Mouse (Mus musculus): ENCODE data around the gene Cdca4. TPM values are rescaled to one million over a fixed set of nuclear protein-coding genes. Genes with fewer than 3 reads are reported as not detected.

Gene Cdca4
- polyA plus RNA-seq, 1 experiment from 2014 or later, result 53.2 TPM

DNA sequence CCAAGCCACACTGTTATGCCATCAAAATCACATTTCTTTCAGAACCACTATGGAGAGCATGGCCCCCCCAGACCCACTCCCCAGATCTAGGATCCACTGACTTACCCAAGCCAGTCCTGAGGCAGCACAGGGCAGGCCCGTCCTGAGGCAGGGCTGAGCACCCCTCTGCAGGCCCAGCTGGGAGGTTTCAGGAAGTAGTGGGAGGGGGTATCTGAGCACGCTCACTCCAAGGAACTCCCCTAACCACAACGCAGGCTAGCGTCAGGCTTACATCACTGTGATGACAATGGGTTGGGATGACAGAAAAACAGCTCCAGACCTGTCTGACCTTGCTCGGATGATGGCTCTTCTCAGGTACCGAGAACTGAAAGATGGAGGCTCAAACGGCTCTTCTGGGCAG, 31.5 kb upstream of the Cdca4 start:
- Histone ChIP-seq H3K4me1 (ENCODE audit: control insufficient read depth, insufficient read depth, low read length) (no peaks in the 10 kb centered on the region), H3K4me3 (ENCODE audit: low read length) (peak overlapping the region; percentile 36), H3K4me2 (ENCODE audit: low read depth, low read length) (peak overlapping the region; percentile 46; the same call in 1 of the 2 replicates), H3K27ac (ENCODE audit: low read length) (peak overlapping the region; percentile 16; the same call in 1 of the 2 replicates), H3K27me3 (ENCODE audit: control insufficient read depth, insufficient read depth, low read length) (peaks cover 3% of the 10 kb centered on the region; the same call in 1 of the 2 replicates), H3K36me3 (ENCODE audit: control insufficient read depth, insufficient read depth) (no peaks in the 10 kb centered on the region), H3K9ac (ENCODE audit: low read length) (peak overlapping the region; percentile 49; the same call in 1 of the 2 replicates), H3K9me3 (replicated peaks; ENCODE audit: control insufficient read depth, low read length) (no peaks in the 10 kb centered on the region)
- 58% methylated on average over 7 of the region's 7 CpGs for WGBS
- peak; percentile 59 for ATAC-seq (replicated peaks; ENCODE audit: extremely low read depth, insufficient read depth, low FRiP score)

DNA sequence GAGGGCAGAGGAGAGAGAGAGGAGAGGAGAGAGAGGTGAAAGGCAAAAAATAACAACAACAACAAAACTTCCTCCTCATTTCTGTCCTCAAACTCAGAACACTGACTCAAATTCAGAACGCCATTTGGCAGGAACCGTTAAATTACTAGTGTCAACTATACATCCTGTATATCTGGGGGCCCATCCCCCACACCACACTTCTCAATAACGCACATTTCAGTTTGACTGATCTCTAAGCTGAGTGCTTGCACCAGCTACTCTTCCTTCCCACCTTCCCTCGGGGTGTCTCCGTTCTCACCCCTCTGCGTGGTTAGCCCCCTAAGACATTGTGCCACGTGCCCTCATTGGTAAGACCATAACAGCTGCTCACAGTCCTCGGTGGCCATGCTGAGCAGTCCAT, 30.7 kb upstream of the Cdca4 start:
- Histone ChIP-seq H3K9me3 (replicated peaks; ENCODE audit: control insufficient read depth, low read length) (no peaks in the 10 kb centered on the region), H3K4me2 (ENCODE audit: low read depth, low read length) (peak overlapping the region; percentile 46), H3K27ac (ENCODE audit: low read length) (peak overlapping the region; percentile 26; the same call in 1 of the 2 replicates), H3K36me3 (ENCODE audit: control insufficient read depth, insufficient read depth) (no peaks in the 10 kb centered on the region), H3K4me1 (ENCODE audit: control insufficient read depth, insufficient read depth, low read length) (no peaks in the 10 kb centered on the region), H3K9ac (ENCODE audit: low read length) (no peak overlapping the region), H3K27me3 (ENCODE audit: control insufficient read depth, insufficient read depth, low read length) (no peaks in the 10 kb centered on the region), H3K4me3 (ENCODE audit: low read length) (peak overlapping the region; percentile 36)
- ATAC-seq (replicated peaks; ENCODE audit: extremely low read depth, insufficient read depth, low FRiP score), result 0 out of 2 replicates have a peak, but pooled peaks have one; percentile 11
- 59% methylated on average over 8 of the region's 8 CpGs for WGBS

DNA sequence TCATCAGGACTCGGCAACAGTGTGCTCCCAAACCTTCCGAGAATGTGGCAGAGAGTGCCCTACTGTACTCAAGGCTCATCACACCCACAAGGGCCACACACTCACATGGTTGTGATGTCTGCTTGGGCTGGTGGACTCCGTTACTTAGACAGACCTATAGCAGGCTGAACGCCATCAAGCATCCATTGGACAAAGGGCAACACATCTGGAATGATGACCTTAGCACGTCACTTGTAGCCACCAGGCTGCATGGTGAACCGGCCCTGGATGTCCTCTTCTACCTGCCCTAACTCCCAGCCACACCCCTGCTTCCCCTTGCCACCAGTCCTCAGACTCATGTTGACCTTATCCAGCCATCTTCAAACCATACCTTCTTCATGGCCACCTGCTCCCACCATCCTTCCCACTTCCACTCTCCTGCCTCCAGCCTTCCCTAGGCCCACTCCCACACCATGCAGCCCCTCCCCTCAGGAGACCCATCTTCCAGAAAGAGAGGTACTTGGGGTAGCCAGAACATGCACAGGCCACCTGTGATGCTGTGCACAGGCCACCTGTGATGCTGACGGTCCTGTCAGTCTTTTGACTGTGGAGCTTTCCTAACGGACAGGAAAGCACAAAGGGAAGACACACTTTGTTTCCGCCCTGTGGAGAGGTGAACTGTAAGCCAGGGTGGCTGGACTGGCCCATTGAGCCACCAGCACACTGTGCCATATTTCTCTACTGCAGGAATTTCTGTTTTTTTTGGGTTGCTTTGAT, 29.5 kb upstream of the Cdca4 start:
- no peaks in the 10 kb centered on the region for H3K4me1 ChIP-seq (ENCODE audit: control insufficient read depth, insufficient read depth, low read length)
- H3K9ac ChIP-seq (ENCODE audit: low read length), result no peak overlapping the region
- peak overlapping the region; percentile 18; the same call in 1 of the 2 replicates for H3K27ac ChIP-seq (ENCODE audit: low read length)
- H3K27me3 ChIP-seq (ENCODE audit: control insufficient read depth, insufficient read depth, low read length), result no peaks in the 10 kb centered on the region
- WGBS, result 84% methylated on average over 9 of the region's 9 CpGs
- no peaks in the 10 kb centered on the region for H3K36me3 ChIP-seq (ENCODE audit: control insufficient read depth, insufficient read depth)
- no peaks in the 10 kb centered on the region for H3K9me3 ChIP-seq (replicated peaks; ENCODE audit: control insufficient read depth, low read length)
- peak overlapping the region; percentile 16 for H3K4me2 ChIP-seq (ENCODE audit: low read depth, low read length)
- ATAC-seq (replicated peaks; ENCODE audit: extremely low read depth, insufficient read depth, low FRiP score), result no peak
- H3K4me3 ChIP-seq (ENCODE audit: low read length), result no peak overlapping the region; the same call in 1 of the 2 replicates

DNA sequence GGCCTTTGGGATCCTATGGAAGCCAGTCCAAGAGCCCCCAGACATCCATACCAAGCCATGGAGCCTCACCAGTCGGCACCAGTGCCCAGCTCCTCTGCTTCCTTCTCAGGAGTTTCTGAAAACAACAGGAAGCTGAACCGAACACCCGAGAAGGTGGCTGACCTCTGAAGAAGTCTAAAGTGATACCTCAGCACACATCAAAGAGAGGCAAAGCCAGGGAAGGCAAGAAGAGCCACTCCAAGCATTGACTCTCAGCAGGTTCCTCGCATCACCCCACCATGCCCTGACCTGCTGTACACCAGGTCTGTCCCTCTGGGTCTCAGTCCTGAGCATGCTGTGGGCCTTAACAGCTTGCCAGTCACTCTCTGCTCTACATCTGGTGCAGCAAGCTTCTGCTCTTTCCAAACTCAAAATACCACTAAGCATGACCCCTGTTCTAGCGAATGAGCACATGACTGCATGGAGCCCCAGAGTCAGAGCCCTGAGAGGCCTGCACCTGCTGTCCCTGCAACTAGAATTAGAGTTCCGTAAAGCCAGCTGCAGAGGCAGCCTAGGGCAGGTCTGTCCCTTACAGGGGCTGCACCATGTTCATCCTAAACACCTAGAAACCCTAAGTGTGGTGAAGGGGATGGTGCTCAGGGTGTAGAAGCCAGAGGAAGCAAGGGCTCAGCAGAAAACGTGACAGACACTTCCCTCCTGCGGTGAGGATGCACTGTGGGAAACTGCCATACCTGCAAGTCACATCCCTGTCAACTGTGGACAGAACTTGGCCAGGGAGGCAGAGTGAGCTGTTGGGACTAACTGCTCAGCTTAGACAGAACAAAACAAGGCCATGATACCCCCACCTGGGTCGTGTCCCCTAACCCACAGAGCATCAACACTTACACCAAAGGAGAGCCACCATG, 28.1 kb upstream of the Cdca4 start:
- no peaks in the 10 kb centered on the region; the same call in 1 of the 2 replicates for H3K27me3 ChIP-seq (ENCODE audit: control insufficient read depth, insufficient read depth, low read length)
- H3K4me1 ChIP-seq (ENCODE audit: control insufficient read depth, insufficient read depth, low read length), result no peaks in the 10 kb centered on the region
- no peaks in the 10 kb centered on the region for H3K36me3 ChIP-seq (ENCODE audit: control insufficient read depth, insufficient read depth)
- peak overlapping the region; percentile 22; the same call in 1 of the 2 replicates for H3K27ac ChIP-seq (ENCODE audit: low read length)
- no peak overlapping the region for H3K9ac ChIP-seq (ENCODE audit: low read length)
- H3K4me2 ChIP-seq (ENCODE audit: low read depth, low read length), result no peak overlapping the region
- 0 out of 2 replicates have a peak, but pooled peaks have one; percentile 14 for ATAC-seq (replicated peaks; ENCODE audit: extremely low read depth, insufficient read depth, low FRiP score)
- H3K9me3 ChIP-seq (replicated peaks; ENCODE audit: control insufficient read depth, low read length), result no peaks in the 10 kb centered on the region
- WGBS, result 60% methylated on average over 9 of the region's 9 CpGs
- no peak overlapping the region for H3K4me3 ChIP-seq (ENCODE audit: low read length)

DNA sequence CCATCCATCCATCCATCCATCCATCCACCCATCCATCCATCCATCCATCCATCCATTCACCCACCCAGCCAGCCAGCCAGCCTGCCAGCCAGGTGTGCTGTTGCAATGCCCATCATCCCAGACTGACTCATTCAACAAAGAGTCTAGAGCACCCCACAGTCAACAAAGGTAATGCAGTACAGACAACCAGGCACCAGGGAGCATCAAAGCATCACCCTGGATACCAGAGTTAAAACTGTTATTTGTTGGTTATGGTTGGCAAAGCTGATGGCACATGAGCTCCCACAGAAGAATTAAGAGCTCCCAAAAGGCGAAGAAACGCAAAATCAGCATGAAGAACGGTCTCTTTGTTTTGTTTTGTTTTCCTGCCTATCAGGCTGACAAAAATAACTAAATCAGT, 27.1 kb upstream of the Cdca4 start:
- H3K4me3 ChIP-seq (ENCODE audit: low read length), result no peak overlapping the region
- no peak for ATAC-seq (replicated peaks; ENCODE audit: extremely low read depth, insufficient read depth, low FRiP score)
- H3K36me3 ChIP-seq (ENCODE audit: control insufficient read depth, insufficient read depth), result no peaks in the 10 kb centered on the region
- H3K9me3 ChIP-seq (replicated peaks; ENCODE audit: control insufficient read depth, low read length), result no peaks in the 10 kb centered on the region
- H3K4me1 ChIP-seq (ENCODE audit: control insufficient read depth, insufficient read depth, low read length), result no peaks in the 10 kb centered on the region
- no peak overlapping the region for H3K4me2 ChIP-seq (ENCODE audit: low read depth, low read length)
- H3K9ac ChIP-seq (ENCODE audit: low read length), result no peak overlapping the region
- H3K27me3 ChIP-seq (ENCODE audit: control insufficient read depth, insufficient read depth, low read length), result no peaks in the 10 kb centered on the region; the same call in 1 of the 2 replicates
- WGBS, result 78% methylated on average over 3 of the region's 3 CpGs
- H3K27ac ChIP-seq (ENCODE audit: low read length), result no peak overlapping the region

DNA sequence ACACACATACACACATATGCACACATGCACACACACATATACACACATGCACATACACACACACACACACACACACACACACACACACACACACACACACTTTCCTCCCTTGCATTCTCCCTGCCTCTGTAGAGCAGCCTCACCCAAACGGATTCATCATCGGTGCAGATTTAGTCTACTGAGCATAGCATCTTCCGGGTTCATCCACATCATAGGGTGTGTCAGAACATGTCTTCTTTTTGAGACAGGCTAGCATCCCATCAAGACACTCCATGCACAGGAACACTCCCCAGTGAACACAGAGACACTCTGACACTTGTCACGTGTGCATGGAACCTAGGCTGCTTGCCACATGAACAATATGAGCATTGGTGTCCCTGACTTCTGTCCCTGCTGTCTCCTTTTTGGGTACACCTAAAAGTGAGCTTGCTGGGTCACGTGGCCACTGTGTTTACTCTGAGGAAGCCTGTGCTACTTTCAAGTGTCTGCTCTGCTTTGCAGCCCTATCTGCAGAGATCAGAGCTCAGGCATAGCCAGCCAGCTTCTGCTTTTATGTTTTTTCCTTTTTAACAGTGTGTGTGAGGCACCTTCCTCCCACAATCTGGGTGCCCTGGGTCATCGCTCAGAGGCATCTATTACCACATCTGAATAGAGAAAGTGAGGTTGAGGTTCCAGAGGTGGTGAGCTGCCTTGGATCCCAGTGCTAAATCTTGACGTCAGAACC, 25.5 kb upstream of the Cdca4 start:
- Histone ChIP-seq H3K9me3 (replicated peaks; ENCODE audit: control insufficient read depth, low read length) (no peaks in the 10 kb centered on the region), H3K4me3 (ENCODE audit: low read length) (no peak overlapping the region), H3K4me1 (ENCODE audit: control insufficient read depth, insufficient read depth, low read length) (no peaks in the 10 kb centered on the region), H3K36me3 (ENCODE audit: control insufficient read depth, insufficient read depth) (no peaks in the 10 kb centered on the region), H3K27ac (ENCODE audit: low read length) (no peak overlapping the region), H3K27me3 (ENCODE audit: control insufficient read depth, insufficient read depth, low read length) (no peaks in the 10 kb centered on the region; the same call in 1 of the 2 replicates), H3K9ac (ENCODE audit: low read length) (0 out of 2 replicates have a peak overlapping the region, but pooled peaks have one; percentile 7), H3K4me2 (ENCODE audit: low read depth, low read length) (no peak overlapping the region)
- no peak; the same call in 1 of the 2 replicates for ATAC-seq (replicated peaks; ENCODE audit: extremely low read depth, insufficient read depth, low FRiP score)
- 71% methylated on average over 7 of the region's 7 CpGs for WGBS

DNA sequence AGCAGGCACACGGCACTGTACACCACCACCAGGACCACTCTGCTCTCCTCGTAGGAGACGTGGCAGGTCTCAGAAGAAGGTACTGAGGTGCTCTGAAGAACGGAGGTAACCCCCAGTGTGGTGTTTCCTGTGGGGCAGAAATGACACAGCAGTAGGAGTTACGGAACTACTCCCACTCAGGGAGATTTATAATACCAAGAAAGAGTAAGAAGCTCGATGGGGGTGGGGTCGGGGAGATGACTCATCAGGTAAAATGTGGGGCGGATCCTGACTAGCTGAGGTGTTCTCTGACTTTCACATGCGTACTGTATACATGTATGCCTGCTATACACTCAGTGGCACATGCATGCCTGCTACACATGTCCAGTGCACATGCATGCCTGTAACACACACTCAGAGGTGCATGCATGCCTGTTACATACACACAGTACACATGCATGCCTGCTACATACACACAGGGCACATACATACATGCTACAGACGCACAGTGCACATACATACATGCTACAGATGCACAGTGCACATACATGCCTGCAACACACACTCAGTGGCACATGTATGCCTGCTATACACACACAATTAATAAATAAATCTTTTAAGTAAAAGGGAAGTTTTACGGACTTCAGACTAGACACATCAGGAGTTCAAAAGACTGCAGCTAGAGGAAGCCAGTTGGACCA, 24.0 kb upstream of the Cdca4 start:
- no peak for ATAC-seq (replicated peaks; ENCODE audit: extremely low read depth, insufficient read depth, low FRiP score)
- no peaks in the 10 kb centered on the region for H3K9me3 ChIP-seq (replicated peaks; ENCODE audit: control insufficient read depth, low read length)
- H3K4me2 ChIP-seq (ENCODE audit: low read depth, low read length), result no peak overlapping the region
- H3K36me3 ChIP-seq (ENCODE audit: control insufficient read depth, insufficient read depth), result no peaks in the 10 kb centered on the region
- H3K9ac ChIP-seq (ENCODE audit: low read length), result no peak overlapping the region
- no peak overlapping the region for H3K27ac ChIP-seq (ENCODE audit: low read length)
- H3K27me3 ChIP-seq (ENCODE audit: control insufficient read depth, insufficient read depth, low read length), result no peaks in the 10 kb centered on the region; the same call in 1 of the 2 replicates
- no peak overlapping the region for H3K4me3 ChIP-seq (ENCODE audit: low read length)
- 79% methylated on average over 11 of the region's 11 CpGs for WGBS
- H3K4me1 ChIP-seq (ENCODE audit: control insufficient read depth, insufficient read depth, low read length), result no peaks in the 10 kb centered on the region

DNA sequence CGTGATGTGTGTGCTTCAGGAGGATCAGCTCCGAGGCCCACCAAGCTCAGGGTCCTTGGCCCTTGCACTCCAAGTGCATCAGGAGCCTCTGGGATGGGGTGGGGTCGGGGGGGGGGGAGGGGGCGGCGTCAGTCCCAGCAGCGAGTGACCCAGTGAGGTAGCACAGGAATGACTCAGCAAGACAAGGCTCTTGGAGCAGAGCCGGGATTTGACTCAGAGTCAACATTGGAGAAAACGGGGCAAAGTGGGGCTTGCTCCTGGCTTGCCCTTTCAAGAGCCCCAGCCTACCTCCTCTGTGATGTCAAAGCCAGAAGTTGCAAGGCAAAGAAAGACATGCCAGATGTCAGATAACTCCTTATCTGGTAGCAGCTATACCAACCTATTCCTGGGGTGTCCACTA, 21.9 kb upstream of the Cdca4 start:
- Histone ChIP-seq H3K27ac (ENCODE audit: low read length) (no peak overlapping the region), H3K4me2 (ENCODE audit: low read depth, low read length) (no peak overlapping the region), H3K36me3 (ENCODE audit: control insufficient read depth, insufficient read depth) (no peaks in the 10 kb centered on the region), H3K9me3 (replicated peaks; ENCODE audit: control insufficient read depth, low read length) (no peaks in the 10 kb centered on the region), H3K4me3 (ENCODE audit: low read length) (no peak overlapping the region), H3K4me1 (ENCODE audit: control insufficient read depth, insufficient read depth, low read length) (no peaks in the 10 kb centered on the region), H3K9ac (ENCODE audit: low read length) (no peak overlapping the region), H3K27me3 (ENCODE audit: control insufficient read depth, insufficient read depth, low read length) (no peaks in the 10 kb centered on the region; the same call in 1 of the 2 replicates)
- 19% methylated on average over 7 of the region's 8 CpGs for WGBS
- no peak for ATAC-seq (replicated peaks; ENCODE audit: extremely low read depth, insufficient read depth, low FRiP score)

Data from heart, embryonic 16.5 days (tissue).